Mouse (Mus musculus) ovary, postnatal 36 days (tissue): Measurements from ENCODE around the gene Olfr655.

Experiments used
- DNase-seq: peaks from one replicate; pipeline ENCODE4 v3.0.0; 2022; ENCODE audit warnings: low spot score, mixed read lengths

Olfr655 gene

GRCm38 (mm10) chr7:104601679-104602078, at the start of gene Olfr655:
TSS of gene Olfr655 (minus strand) at chr7:104601779.
- no peak for DNase-seq

- peak; percentile 15 for DNase-seq
These were observed 45.4 kb upstream of the Olfr655 start, which contains the start of gene Olfr658 for GRCm38 (mm10) chr7:104646841-104647482. TSS of gene Olfr658 (minus strand) at chr7:104647305.

GRCm38 (mm10) chr7:104624494-104624893, 22.9 kb upstream of the Olfr655 start, which contains the start of gene Olfr657:
TSS of gene Olfr657 (plus strand) at chr7:104624794.
- DNase-seq, result no peak

GRCm38 (mm10) chr7:104613655-104614054, 12.1 kb upstream of the Olfr655 start, which contains the start of gene Olfr656:
TSS of gene Olfr656 (plus strand) at chr7:104613955.
- no peak for DNase-seq

GRCm38 (mm10) chr7:104604727-104605126, 3.1 kb upstream of the Olfr655 start:
- no peak for DNase-seq

GRCm38 (mm10) chr7:104603173-104603572, 1.6 kb upstream of the Olfr655 start:
- peak; percentile 6 for DNase-seq

GRCm38 (mm10) chr7:104588274-104588673, 13.3 kb downstream of the Olfr655 start:
- no peak for DNase-seq

- no peak for DNase-seq
These were observed 14.9 kb downstream of the Olfr655 start, which contains the start of gene Olfr654 for GRCm38 (mm10) chr7:104586725-104587124. TSS of gene Olfr654 (plus strand) at chr7:104587025.

GRCm38 (mm10) chr7:104581429-104581828, 20.1 kb downstream of the Olfr655 start:
- DNase-seq, result no peak

- DNase-seq, result no peak
These were observed 20.7 kb downstream of the Olfr655 start for GRCm38 (mm10) chr7:104580846-104581245.

- DNase-seq, result no peak
These were observed 24.6 kb downstream of the Olfr655 start, which contains the start of gene Olfr653 for GRCm38 (mm10) chr7:104577014-104577413. TSS of gene Olfr653 (plus strand) at chr7:104577314.

- no peak for DNase-seq
These were observed 41.0 kb downstream of the Olfr655 start, which contains the start of gene Olfr652 for GRCm38 (mm10) chr7:104560601-104561000. TSS of gene Olfr652 (plus strand) at chr7:104560901.

- DNase-seq, result no peak
These were observed 48.9 kb downstream of the Olfr655 start for GRCm38 (mm10) chr7:104552700-104553099.

- no peak for DNase-seq
These were observed 51.7 kb downstream of the Olfr655 start, which contains the start of gene Olfr651 for GRCm38 (mm10) chr7:104549833-104550232. TSS of gene Olfr651 (plus strand) at chr7:104550133.
